Mouse (Mus musculus) bone marrow, adult 2 months (tissue): Measurements from ENCODE around the gene Grpel1. TPM values are rescaled to one million over a fixed set of nuclear protein-coding genes. Genes with fewer than 3 reads are reported as not detected.

Experiments
- H3K27ac ChIP-seq: fragments of 200-500 bp; 2 replicates; pipeline ENCODE4 v1.5.1; 2012; ENCODE audit warnings: low read depth, mild to moderate bottlenecking, control low read depth, inconsistent platforms, low read length; ENCODE audit not compliant: control insufficient read depth, poor library complexity, insufficient read depth
- H3K4me1 ChIP-seq: fragments of 200-500 bp; 2 replicates; pipeline ENCODE4 v1.6.1; 2011; ENCODE audit warnings: low read length; ENCODE audit not compliant: control insufficient read depth, insufficient read depth
- H3K4me3 ChIP-seq: fragments of 200-500 bp; replicated peaks from 2 replicates; pipeline ENCODE3; 2011; ENCODE audit warnings: mild to moderate bottlenecking, low read depth, low read length, control low read depth; ENCODE audit not compliant: control insufficient read depth
- CTCF ChIP-seq: fragments of 200-500 bp; IDR thresholded peaks from 2 replicates; pipeline ENCODE4 v1.5.1; 2011; ENCODE audit warnings: low read length, control low read depth; ENCODE audit not compliant: control insufficient read depth, insufficient read depth
- POLR2A ChIP-seq: fragments of 200-500 bp; IDR thresholded peaks from 2 replicates; pipeline ENCODE4 v1.6.1; 2011; ENCODE audit warnings: low read depth, mild to moderate bottlenecking, control low read depth, low read length, borderline replicate concordance; ENCODE audit not compliant: control insufficient read depth
- WGBS: fragments of 180-500 bp; shearing (Covaris S2); methylation state at CpG from one replicate; pipeline ENCODE4 v1.1.7; 2018; 5-methylcytosine and 5-hydroxymethylcytosine counted together
- polyA plus RNA-seq: library from polyadenylated mRNA; stranded (reverse); fragments of >200 nt; gene quantifications from 2 replicates; pipeline ENCODE4 v1.2.4, GENCODE M21; 2011; ENCODE audit warnings: low replicate concordance; ENCODE audit not compliant: missing spikeins, insufficient read depth, insufficient read length

Grpel1 gene
- polyA plus RNA-seq, 1 experiment: 13.3 TPM

DNA sequence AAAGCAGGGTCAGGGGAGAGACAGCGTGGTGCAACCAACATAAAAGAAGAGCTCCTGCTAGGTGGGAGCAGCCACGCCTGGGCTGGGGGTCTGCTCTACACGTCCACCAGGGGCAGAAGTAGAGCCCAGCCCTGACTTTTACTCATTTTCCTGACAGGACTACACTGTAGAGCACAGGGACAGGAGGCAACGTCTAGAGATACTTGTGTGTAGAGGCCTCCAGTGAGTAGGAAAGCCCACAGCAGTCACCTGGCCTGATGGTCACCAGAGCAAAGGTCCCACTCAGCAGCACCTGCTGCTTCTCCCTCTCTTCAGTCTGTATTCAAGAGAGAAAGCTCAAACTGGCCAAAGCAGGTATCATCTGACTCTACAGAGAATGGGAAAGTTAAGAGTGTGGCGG, 40.8 kb downstream of the Grpel1 start:
- Histone ChIP-seq H3K4me3 (no peak overlapping the region), H3K27ac (no peak overlapping the region), H3K4me1 (no peaks in the 10 kb centered on the region)
- TF ChIP-seq POLR2A (no peak), CTCF (no peak)
- 84% methylated on average over 5 of the region's 5 CpGs for WGBS

- H3K27ac ChIP-seq: no peak overlapping the region
- H3K4me1 ChIP-seq: no peaks in the 10 kb centered on the region
- no peak overlapping the region for H3K4me3 ChIP-seq
- no peak for TF ChIP-seq CTCF
- TF ChIP-seq POLR2A: no peak
- 87% methylated on average over 10 of the region's 10 CpGs for WGBS
These were observed 43.6 kb downstream of the Grpel1 start for GRCm38 (mm10) chr5:36508351-36508750.

DNA sequence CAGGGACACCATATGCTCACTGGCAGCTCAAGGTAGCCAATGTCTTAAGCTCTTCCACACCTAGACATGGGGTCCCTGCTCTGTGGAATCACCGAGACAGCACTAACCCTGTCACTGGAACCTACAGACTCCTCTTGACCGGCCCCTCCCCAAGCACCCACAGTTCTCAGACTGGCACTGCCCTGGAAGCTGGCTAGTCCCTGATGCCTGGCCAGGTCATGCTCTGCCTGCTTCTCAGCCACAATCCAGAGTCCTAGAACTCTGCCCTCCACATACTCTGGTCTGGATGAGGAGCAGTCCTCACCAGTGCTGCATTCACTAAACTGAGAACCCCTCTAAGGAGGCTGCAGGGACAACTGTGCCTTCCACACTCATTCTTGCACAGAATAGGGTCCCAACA, 46.2 kb downstream of the Grpel1 start:
- WGBS: 90% methylated on average over 2 of the region's 2 CpGs
- H3K4me1 ChIP-seq: no peaks in the 10 kb centered on the region
- TF ChIP-seq POLR2A (no peak), CTCF (no peak)
- H3K4me3 ChIP-seq: no peak overlapping the region
- H3K27ac ChIP-seq: no peak overlapping the region

DNA sequence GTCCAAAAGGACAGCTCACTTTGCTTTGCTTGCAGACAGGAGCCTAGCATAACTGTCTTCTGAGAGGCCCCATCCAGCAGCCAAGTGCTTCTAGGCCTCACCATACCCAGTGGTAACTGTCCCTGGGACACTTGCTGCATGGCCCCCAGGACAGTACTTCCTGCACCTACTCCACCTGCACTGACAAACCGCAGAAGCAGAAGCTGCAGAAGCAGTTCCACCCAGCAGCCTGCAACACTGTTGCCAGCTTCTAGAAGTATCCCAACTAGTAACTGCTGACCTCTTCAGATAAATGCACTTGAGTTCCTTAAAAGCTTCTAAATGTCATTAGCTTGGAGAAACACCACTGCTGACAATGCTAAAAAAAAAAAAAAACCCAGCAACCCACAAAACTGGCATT, 50.3 kb downstream of the Grpel1 start:
- Histone ChIP-seq H3K4me3 (no peak overlapping the region), H3K27ac (no peak overlapping the region), H3K4me1 (no peaks in the 10 kb centered on the region)
- WGBS: 77% methylated on average over 1 of the region's 1 CpGs
- TF ChIP-seq POLR2A (no peak), CTCF (no peak)

- Histone ChIP-seq H3K4me3 (no peak overlapping the region), H3K4me1 (no peaks in the 10 kb centered on the region), H3K27ac (no peak overlapping the region)
- TF ChIP-seq POLR2A: no peak
- TF ChIP-seq CTCF: no peak
- 84% methylated on average over 5 of the region's 5 CpGs for WGBS
These were observed 50.8 kb downstream of the Grpel1 start for GRCm38 (mm10) chr5:36515558-36515957.

DNA sequence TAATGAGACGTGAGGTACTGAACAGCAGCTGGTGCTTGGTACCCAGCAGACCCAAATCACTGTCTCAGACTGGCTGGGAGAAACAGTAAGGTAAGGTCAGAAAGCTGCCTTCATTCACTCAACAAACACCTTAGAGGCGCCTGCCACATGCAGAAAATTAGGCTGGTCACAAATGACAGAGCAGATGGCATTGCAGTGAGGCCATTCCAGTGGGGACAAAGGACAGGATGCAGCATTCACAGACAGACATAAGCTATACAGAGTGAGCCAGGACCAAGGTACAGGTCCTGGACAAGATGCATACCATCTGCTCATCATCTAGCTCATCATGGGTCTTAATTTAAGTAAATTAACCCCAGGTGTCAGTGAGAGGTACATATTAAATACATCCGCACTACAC, 52.8 kb downstream of the Grpel1 start:
- TF ChIP-seq CTCF: no peak
- Histone ChIP-seq H3K27ac (no peak overlapping the region), H3K4me1 (no peaks in the 10 kb centered on the region), H3K4me3 (no peak overlapping the region)
- 84% methylated on average over 3 of the region's 3 CpGs for WGBS

DNA sequence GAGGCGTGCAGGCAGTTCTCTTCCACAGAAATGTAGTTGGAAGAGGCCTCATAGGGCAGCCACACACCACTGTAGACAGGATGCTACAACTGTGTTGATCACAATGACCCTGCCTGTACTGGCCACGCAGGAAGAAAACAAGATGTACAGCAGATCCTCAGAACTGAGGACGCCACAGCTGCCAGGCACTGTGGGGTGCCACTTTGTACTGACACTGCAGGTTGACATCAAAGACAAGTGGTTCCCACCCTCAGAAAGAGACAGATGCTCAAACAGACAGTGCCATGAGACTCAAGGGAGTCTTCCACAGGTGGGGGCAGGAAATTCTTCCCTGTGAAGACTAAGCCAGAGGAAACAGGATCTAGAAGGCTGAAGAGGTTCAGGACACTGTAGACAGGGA, 55.0 kb downstream of the Grpel1 start:
- TF ChIP-seq POLR2A (no peak), CTCF (no peak)
- 89% methylated on average over 3 of the region's 3 CpGs for WGBS
- H3K4me1 ChIP-seq: no peaks in the 10 kb centered on the region
- H3K27ac ChIP-seq: no peak overlapping the region
- H3K4me3 ChIP-seq: no peak overlapping the region

DNA sequence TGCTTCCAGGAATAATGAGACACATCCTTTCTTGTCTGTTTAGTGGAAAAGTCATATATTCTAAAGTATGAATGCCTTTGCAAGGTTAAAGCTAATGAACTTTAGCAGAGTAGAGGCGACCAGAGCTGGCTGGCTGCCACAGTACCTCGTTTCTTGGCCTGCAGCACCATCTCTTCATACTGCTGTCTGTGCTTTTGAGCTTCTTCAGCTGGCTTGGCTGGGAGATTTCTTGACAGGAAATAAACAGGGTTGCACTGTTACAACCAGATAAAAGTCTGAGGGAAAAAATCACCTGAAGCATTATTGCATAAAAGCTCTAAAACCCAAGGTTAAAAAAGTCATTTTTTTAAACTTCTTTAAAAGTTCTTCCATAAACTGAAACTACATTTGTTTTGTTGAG, 58.0 kb downstream of the Grpel1 start:
- TF ChIP-seq POLR2A: no peak
- H3K4me3 ChIP-seq: no peak overlapping the region
- 65% methylated on average over 2 of the region's 2 CpGs for WGBS
- no peak overlapping the region for H3K27ac ChIP-seq
- no peaks in the 10 kb centered on the region for H3K4me1 ChIP-seq

- Histone ChIP-seq H3K4me3 (no peak overlapping the region), H3K4me1 (no peaks in the 10 kb centered on the region), H3K27ac (no peak overlapping the region)
- TF ChIP-seq CTCF: no peak
- no peak for TF ChIP-seq POLR2A
- WGBS: 63% methylated on average over 5 of the region's 5 CpGs
These were observed 58.5 kb downstream of the Grpel1 start for GRCm38 (mm10) chr5:36523219-36523703.

Other genes with a start within 250 kb of the Grpel1 start
- gene Sorcs2, start 66.9 kb upstream of the Grpel1 start, polyA plus RNA-seq: 0.68 and 2.5 TPM in 2 replicates
- gene Tada2b, start 19.3 kb downstream of the Grpel1 start, polyA plus RNA-seq: 6.4 and 7.9 TPM in 2 replicates
- 0.42 TPM in 1 of 2 replicates, not detected in the other for gene Ccdc96, start 19.6 kb downstream of the Grpel1 start, polyA plus RNA-seq
- gene Tbc1d14, start 128.3 kb downstream of the Grpel1 start, polyA plus RNA-seq: 7.5 and 34.7 TPM in 2 replicates
- 23.9 and 28.6 TPM in 2 replicates for gene D5Ertd579e, start 231.0 kb downstream of the Grpel1 start, polyA plus RNA-seq